Mouse (Mus musculus) Muller cell, postnatal 12 days (primary cell): ENCODE results near the gene Lasp1.

Experiments used
- DNase-seq: peaks from one replicate; pipeline ENCODE4 v3.0.0-alpha.2; 2015; ENCODE audit errors: inconsistent ontology term

Lasp1 gene

DNA sequence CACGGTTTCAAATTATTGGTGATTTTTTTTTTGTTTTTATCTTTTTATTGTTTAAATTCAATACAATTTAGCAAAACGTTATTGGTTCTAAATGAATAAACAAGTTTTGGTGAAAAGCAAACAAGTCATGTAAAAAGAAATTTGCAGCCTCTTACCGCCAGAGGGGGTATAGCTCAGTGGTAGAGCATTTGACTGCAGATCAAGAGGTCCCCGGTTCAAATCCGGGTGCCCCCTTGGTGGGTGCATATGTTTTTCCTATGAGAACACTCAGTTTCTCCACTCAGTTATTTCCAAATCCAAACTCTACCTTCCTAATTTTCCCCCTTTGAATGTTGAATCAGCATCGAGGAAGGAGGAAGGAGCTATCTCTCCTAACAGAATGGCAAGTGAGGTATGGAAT is 1.9 kb upstream of the Lasp1 start:
- DNase-seq = peak; percentile 83

- no peak for DNase-seq
Measured at GRCm38 (mm10) chr11:97797369-97798082, 1.3 kb upstream of the Lasp1 start.

- no peak for DNase-seq
Measured at GRCm38 (mm10) chr11:97798083-97798435, 741 bp upstream of the Lasp1 start.

DNA sequence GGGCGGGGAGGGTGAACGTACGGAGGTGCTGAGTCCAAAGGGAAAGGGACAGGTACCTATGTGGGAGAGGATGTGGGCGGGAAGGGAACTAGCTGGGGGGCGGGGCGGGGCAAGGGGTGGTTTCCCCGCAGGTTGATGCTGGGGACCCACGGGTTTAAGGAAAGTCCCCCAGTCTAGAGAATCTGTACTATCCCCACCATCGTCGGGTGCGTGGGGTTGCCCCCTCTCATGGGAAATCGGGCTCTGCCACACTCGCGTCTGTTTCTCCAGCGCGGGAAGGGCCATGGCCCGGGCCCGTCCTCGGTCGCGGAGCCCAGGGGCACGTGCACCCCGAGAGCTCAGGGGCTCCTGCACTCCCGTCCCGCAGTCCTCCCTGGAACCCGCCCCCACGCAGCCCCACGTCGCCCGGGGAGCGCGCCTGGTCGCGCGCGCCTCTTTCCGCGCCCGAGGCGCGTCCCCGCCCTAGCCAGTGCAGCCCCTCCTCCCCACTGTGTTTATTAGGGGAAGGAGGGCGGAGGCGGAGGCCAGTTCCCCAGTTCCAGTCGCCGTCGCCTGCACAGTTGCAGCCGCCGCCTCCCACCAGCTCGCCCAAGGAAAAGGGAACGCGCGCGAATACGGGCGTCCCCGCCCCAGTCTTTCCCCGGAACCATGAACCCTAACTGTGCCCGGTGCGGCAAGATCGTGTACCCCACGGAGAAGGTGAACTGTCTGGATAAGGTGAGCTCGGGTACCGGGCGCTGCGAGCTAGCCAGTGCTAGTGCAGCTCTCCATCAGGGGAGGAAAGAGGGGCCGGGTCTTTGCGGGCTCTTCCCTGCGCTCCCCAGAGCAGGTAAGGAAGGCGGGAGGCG is 570 bp downstream of the Lasp1 start:
- peak; percentile 93 for DNase-seq

DNA sequence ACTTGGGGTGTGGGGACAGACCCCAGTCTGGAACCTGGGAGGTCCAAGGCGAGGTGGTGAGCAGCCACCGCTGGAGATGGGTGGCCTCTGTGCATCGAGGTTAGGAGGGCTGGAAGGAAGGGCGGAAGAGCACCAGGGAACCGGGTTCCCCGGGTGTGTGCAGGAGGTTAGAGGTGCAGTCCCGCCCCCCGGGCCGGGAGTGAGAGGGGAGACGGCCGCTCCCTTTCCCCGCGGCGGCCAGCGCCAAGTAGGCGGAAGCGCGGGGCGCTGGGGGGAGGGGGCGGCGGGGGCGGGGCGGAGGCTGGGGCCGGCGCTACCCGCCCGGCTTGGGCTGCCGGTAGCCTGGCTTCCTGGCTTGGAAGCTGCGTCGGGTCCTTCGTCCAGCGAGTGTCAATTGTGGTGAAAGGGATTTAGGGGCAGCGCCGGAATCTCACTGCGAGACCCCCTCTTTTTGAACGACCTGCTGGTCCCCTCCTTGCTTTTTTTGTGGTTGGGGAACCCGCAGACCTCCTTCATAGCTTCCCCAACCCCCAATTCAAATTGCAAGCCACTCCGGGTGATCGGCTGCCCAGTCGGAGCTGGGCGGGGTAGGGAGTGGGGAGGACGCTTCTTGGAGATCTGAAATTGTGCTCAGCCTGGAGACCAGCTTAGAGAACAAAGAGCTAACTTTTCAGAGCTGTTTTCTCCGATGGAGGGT is 1.3 kb downstream of the Lasp1 start:
- DNase-seq = peak; percentile 81

GRCm38 (mm10) chr11:97800691-97801408 is 2.0 kb downstream of the Lasp1 start:
- peak; percentile 40 for DNase-seq

- peak; percentile 67 for DNase-seq
Measured at GRCm38 (mm10) chr11:97801409-97802193, 2.8 kb downstream of the Lasp1 start.

- DNase-seq = no peak
Measured at GRCm38 (mm10) chr11:97802194-97802470, 3.3 kb downstream of the Lasp1 start.

DNA sequence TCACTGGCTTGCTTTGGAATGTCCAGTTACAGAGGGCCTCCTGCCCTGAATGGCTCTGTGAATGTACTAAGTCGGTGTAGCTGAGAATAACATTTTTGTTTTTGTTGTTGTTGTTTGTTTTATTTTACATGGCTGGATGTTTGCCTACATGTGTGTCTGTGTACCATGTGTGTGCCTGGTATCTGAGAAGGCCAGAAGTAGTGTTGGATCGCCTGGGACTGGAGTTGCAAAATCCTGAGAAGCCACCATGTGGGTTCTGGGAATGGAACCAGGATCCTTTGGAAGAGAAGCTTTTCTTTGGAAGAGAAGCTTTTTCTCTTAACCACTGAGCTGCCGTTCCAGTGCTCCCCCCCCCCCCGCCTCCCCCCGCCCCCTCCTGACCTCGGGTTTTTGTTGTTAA is 3.7 kb downstream of the Lasp1 start:
- DNase-seq = no peak

- DNase-seq = no peak
Measured at GRCm38 (mm10) chr11:97803847-97804246, 5.0 kb downstream of the Lasp1 start.

DNA sequence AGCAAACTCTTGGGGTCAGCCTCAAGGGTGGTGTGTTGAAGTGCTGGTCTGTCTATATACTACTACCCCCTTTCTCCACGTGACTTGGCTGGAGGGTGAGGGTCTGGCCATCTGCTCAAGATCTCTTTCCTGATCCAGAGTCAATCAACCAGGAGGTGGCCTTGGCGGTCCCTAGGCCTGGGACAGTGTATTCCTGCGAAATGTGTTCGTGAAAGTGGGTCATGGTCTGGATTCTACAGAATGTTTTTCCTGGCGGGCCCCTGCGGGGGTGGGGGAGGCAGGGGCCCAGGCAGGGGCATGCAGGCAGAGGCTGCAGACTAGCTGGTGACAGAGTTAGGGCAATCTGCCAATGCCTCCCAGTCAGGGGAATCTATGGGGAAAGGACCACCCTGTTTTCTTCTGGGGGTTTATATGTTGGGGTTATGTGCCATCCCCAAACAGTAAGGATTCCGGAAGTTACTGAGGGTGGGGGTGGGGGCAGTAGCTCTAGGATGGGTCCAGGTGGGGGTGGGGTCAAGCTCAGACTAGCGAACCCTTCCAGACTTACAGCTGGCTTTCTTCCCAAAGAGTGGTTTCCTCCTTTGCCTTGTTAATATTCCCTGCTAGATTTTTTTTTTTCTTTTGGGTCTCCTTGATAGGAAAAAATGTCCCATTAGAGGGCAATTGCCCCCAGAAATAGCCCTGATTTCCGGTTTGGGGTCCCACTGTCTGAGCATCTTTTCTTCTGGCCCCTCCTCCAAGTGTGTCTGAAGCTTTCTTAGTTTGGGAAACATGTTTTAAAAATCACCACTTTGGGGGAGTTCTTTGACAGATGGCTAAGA is 6.3 kb downstream of the Lasp1 start:
- DNase-seq = peak; percentile 91

DNA sequence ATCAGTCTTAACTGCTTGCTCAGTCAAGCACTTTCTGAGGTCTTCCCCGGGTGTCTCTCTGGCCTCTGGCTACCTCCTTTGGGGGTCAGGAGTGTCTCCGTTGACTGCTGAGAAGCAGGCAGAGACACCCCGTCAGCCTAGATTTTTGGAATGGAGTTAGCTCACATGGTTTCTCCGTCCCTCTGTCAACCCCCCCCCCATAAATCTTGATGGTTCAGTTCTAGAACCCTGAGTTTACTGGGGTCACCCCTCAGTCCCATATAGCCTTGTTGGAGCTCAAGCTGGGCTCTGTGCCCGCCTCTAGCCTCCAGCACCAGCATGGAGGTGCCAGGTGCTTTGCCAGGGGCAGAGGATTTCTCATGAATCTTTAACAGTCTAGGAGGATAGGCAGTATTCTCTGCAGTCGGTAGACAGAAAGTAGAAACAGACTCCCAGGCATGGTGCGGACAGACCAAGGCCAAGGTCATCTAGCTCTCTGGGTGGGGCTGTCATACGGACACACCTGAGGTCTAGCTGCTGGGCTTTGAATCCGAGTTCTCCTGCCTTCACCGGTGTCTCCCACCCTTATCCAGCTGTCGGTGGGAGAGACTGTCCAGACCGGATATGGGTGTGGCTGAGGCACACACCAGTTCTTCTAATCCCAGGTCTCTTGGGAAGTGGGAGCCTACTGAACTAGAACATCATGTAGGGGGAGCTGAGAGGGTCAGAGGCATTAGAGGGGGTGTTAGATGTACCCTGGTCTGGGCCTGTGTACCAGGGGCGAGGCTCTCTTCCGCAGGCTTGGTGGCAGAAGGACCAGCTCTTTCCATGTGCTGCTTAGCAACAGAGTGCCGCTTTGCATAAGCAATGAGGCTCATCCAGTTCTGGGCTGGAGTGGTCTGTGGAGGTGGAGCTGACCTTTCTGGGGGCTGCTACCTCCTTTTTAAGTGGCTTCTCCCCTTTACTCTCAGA is 7.1 kb downstream of the Lasp1 start:
- no peak for DNase-seq

- DNase-seq = no peak
Measured at GRCm38 (mm10) chr11:97806613-97806964, 7.8 kb downstream of the Lasp1 start.

DNA sequence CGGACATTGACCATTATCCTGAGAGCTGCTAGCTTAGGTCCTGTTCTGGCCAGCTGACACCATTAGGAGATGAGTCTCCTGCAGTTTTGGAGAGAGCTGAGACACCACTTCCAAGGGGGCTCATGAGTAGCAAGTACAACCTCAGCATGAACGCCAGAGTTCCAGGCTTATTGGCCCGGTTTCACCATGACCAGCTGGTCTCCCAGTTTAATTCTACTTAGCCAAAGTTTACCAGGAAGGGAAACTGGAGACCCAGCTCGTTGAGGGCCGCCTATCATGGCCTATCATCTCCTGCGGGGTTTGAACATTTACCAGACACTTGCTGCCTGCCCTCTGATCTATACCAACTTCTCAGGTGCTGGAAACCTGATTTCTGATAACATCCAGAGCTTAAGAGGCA is 8.8 kb downstream of the Lasp1 start:
- peak; percentile 33 for DNase-seq

DNA sequence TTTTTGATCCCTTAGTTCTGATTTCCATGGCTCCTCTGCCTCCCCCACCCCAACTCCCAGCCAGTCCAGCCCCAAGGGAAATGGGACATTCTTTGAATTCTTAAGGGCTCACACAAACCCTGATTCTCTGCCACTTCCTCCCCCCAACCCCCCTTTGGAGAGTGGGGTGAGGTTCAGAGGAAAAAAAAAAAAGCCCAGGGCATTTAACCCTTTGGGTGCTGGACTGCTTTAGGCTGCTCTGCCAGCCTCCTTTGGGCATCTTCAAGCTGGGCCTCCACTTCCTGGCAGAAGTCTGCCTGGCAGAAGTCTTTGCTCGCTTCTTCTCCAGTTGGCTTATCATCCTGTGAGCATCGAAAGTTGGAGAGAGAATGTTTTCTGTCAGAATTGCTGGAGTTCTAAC is 9.3 kb downstream of the Lasp1 start:
- DNase-seq = peak; percentile 99

GRCm38 (mm10) chr11:97808621-97809234 is 9.9 kb downstream of the Lasp1 start:
- DNase-seq = peak; percentile 51

DNA sequence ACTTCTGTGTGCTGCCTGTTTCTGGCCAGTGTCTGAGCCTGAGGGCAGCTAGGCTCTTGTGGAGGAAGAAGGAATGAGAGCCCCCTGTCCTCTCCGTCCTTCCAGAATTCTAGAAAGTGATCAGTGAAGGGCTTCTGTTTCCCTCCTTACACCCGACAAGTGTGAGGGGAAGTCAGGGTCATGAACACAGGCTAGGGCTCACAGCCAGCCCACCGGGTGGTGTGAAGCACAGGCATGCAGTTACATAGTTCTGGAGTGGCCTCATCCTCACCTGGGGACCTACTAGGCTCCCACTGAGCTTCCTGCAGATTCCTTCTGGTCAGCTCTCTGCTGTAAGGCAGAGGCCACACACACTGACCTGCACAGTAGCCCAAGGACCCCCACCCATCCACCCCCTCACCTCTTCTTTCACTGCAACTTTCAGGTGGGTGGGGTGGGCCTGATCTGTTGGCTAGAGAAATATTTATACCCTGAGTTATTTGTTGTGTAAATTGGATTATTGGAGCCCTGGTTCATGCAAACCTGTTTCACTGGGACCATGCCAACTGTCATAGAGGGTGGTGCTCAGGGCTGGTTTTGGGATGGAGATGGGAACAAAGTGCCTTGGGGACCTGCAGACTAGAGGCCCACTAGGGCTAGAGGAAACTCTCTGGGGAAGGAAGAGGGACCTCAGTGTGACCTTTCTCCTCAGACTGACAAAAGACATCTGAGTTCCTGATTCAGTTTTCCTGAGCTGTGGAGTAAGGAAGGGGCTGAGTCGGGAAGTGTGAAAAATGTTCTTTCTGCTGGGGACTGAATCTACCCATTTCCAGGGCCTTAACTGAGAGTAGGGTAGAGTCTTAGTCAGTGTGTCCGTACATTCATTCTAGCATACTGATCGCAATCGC is 10.7 kb downstream of the Lasp1 start:
- DNase-seq = peak; percentile 66

DNA sequence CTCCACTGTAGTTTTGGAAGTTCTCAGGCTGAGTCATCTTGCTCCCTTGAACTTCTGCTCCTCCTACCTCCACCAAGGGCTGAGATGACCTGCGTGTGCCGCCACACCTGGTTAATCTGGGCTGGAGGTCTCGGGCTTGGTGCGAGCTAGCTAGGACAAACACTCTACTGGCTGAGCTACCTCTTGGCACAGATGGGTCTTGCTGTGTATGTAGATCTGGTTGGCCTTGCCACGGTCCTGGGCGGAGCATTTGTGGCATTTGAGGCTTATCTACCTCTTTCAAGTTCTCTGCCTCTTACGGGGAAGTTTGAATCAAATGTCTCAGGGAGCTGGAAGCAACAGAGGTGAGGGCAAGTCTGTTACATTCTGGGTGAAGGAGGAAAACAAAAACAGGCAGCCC is 11.6 kb downstream of the Lasp1 start:
- no peak for DNase-seq
